Mouse (Mus musculus) gastrocnemius, adult 18-20 months (tissue): Measurements from ENCODE around the gene Elmo2. TPM values are rescaled to one million over a fixed set of nuclear protein-coding genes. Genes with fewer than 3 reads are reported as not detected.

Experiments
- DNase-seq: peaks from one replicate; pipeline ENCODE4 v3.0.0; 2021; ENCODE audit warnings: low spot score
- total RNA-seq, 2 experiments: library from RNA; stranded (reverse); gene quantifications; 2 replicates each; pipeline ENCODE4 v1.2.3; 2021

Elmo2 gene
- total RNA-seq, 2 experiments from 2014 or later, result 12.4 TPM

DNA sequence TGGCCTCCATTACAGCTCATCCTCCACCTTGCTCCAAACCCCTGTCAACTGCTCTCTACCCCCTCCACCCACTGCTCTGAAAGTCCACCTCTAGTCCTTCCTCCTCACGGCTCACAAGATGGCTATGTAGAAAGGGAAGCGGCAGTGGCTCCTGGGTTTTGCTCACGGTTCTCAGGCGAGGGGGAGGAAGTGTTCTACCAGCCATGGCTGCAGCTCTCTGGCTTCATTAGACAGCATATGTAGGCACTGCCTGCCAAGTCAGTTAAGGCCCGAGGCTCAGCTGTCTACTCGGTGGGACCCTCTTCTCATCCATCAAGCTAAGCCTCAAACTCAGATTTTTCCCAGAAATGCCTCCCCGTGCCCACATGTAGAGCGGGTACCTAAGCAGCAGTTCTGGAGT lies 25.9 kb downstream of the Elmo2 start:
- no peak for DNase-seq

DNA sequence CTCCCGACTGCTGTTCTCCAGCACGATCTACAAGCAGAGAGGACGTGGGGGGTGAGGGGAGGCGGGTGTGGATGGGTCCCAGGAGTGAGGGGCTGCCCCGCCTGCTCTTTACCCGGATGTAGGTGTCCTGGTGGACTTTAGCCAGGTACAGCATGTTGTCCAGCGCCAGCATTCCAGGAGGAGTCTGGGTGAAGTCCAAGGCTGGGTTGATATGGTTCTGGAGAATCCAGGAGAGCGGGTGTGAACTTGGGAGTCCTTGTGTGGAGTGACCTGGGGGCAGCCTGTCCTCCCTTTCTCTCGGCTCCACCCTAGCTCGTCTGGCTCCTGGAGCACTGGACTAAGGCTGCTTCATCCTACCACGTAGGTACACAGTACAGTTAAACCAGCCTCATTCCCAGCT lies 28.9 kb downstream of the Elmo2 start:
- no peak for DNase-seq

DNA sequence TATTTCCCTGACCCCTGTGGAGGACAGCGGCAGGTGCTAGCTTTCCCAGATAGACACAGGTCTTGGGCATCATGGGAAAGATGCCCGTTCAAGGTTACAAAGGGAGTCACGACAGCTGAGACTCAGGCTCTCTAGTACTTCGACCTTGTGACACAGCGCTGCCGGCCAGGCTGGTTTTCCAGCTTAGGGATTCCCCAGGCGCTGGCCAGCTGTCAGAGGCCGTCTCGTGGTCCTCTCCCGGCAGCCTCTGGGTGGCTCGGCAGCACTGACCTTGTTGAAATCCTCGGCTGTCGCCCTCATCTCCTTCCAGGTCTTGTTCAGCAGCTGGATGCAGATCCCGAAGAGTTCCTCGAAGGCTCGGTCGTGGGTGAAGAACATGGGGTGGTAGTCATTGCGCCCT lies 29.7 kb downstream of the Elmo2 start:
- peak; percentile 66 for DNase-seq

DNA sequence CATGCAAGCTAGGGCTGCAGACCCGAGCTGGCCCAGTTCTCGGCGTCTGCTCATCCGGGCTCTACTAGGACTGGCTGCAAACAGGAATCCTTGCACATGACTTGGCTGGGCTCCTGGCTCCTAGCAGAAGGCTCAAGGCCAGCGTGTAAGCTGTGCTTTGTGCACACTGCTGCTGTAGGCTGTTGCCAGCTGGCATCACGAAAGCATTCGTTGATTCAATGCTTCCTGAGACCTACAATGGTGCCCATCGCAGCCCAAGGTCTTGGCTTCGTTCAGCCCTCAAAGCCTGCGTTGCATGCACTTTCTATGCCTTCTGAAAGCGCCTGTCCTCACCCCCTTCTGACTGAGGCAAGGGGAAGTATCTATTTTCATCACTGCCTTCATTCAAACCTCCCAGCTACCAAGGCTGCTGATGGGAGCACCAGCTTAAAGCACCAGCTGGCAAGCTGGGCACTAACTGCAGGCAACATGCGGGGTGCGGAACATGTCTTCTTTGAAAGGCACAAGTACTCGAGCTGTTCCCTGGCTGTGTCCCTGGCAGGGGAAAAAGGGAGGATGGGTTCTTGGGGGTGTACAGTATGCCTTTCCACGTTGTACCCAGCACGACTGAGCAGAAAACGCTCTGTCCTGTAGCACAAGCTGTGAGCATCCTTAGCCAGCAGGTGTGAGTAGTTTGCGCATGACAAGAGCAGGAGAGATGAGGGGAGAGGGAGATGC lies 37.8 kb downstream of the Elmo2 start:
- DNase-seq, result peak; percentile 71

DNA sequence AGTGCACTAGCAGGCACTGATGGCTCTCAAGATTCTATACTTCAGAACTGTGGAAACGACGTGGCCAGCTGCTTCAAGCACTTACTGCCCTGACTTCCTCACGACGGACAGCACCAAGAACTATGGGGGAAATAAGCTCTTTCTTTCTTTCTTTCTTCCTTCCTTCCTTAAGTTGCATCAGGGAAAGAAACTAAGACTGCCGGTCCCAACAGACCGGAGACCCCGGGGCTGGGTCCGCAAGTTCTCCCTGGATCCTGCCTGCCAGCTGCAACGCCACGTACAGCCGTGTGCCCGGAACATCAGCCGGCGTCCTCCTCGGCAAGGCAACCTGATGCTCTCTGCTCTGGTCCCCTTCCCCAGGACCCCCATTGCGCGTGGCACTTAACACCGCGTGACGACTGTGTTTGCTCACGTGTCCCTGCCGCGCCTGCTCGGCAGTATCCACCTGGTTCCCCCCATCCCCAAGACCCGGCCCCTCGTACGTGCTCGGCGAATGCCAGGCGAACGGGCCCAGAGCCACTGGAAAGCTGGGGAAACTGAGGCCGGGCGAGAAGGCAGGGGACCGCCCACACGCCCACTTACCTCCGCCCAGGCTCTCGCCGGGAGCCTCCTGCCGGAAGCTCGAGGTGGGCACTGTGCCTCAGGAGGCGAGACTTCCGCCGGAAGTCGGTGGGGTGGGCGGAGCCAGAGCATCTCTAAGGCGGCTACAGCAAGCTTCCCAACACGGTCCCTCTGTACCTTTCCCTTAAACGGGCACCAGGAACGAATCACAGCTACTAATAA lies 38.9 kb downstream of the Elmo2 start, which contains the start of gene Slc35c2:
Gene Slc35c2, minus strand, starts transcription at position 668 of the 783 bp plus-strand sequence.
- DNase-seq, result peak; percentile 94

DNA sequence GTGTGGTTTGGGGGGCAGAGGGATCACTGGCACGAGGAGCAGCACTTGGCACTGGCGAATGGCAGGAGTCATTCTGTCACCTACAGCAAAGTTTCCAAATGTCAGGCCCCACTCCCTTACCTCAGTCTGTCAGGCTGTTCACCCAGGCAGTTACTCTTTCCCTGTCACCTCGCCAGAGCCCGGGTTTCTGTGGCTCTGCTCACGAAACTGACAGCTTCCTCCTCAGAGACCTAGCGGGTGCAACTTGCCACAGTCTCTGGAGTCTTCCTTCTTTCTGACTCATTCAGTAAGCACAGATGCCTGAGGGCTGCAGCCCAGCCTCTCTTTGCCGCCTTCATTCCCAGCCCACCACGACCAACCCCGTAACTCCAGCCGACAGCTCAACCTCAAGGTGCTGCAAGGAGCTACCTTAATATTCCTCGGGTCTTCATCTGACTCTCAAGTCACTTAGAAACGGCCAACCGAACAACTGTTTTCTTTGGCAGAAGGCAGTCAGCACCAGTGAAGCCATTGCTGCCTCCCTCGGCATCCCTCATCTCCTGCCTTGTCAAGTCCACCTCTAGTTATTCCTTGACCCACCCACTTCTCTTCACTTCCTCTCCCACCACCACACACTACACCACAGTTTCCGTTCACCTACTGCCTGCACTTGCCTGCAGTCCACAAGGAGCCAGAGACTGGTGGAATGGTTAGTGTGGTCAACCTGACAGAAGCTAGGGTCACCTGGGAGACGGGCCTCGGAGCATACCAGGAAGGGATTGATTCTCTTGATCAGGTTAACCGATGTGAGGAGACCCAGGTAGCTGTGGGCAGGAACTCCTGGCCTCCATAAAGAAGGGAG lies 39.7 kb downstream of the Elmo2 start:
- no peak for DNase-seq

DNA sequence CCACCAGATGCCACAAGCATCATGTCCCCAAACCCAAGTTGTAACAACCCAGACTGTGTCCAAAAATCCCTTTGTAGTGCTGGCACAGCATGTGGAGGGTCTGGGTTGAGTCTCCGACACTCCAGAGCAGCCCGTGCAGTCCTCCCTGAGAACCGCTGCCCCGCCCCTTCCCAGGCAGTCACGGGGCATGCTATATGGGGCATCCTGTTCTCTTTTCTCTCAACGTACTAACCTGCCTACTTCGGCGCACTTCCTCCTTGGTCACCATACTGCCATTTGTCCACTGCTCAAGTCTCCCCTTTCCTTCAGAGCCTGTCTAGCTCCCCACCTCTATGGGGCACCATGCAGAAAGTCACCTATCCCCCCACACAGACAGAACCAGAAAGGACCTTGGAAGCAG lies 40.7 kb downstream of the Elmo2 start:
- no peak for DNase-seq

GRCm38 (mm10) chr2:165285034-165285433 lies 41.2 kb downstream of the Elmo2 start:
- no peak for DNase-seq

DNA sequence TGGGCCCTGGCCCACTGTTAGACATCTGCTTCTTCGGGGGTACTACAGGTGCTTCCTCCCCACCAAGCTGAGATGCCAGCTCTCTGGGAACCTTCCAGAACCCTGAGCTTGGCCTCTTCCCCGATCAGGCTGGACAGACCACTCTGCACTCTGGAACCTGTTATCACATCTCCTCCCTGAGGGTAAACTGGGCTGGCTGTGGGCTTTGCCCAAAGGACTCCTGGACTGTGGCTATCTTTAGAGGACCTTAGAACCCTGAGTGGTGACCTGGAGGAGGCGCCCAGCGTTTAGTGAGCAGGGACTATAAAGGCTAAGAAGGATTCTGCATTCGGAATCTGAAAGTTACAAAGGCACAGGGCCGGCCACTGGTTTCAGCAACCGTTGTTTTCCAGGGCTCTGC lies 41.9 kb downstream of the Elmo2 start:
- DNase-seq, result no peak

DNA sequence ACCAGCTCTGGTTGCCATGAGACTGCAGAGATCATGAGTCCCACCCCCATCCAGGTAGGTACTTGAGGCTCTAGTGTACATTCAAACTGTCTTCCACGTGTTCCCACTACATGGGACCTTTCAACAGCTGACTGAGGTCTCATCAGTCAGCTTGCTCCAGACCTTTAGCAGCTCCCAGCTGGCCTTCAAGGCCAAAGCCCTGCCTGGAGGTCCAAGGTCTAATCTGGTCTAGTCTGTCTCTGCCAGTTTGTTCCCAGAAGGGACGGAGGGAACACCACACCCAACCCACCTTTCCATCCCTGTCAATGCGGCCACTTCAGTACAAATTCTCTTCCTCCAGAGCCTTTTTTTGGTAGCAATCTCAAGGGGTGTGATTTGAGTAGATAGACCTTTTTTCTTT lies 42.6 kb downstream of the Elmo2 start:
- DNase-seq, result no peak

DNA sequence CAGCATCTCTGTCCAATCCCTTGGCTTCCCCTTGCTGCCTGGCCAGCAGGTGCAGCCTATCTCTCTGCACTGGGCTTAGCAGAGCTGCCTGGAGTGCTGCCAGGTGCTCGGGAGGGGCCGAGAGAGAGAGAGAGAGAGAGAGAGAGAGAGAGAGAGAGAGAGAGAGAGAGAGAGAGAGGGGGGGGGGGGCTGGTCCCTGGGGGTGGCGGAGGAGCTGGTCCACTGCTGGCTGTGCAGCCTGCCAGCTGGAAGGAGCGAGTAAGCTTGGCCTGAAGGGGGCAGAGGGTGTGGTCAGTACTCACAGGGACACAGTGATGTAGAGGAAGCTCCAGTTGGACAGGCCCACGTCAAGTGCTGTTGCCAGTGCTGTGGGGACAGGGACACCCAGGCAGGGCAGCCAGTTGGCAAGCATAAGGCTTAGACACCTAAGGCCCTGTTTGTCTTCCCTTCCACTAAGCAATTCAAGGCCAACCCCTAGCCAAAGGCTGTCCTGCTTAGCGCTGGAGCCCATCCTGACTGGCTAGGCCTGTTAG lies 44.4 kb downstream of the Elmo2 start:
- peak; percentile 55 for DNase-seq

DNA sequence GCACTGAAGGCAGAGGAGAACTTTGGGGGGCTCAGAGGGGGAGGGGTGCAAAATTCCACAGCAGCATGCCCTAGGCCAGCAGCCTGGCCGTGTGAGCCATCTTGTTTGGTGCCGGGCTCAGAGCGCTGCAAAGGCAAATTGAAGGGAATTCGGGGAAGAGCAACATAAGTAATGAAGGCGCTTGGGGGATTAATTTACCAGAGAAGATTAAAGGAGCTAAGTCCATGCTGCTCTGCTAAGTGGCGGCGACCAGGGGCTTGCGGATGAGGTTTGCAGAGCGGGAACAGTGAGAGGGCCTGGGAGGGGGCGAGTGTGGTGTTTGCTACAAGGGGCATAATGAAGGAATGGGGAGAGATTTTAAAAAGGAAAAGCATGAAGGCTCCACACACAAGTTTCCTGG lies 46.9 kb downstream of the Elmo2 start:
- DNase-seq, result no peak

GRCm38 (mm10) chr2:165277188-165277740 lies 49.0 kb downstream of the Elmo2 start:
- no peak for DNase-seq

GRCm38 (mm10) chr2:165275824-165276223 lies 50.5 kb downstream of the Elmo2 start:
- peak; percentile 63 for DNase-seq

DNA sequence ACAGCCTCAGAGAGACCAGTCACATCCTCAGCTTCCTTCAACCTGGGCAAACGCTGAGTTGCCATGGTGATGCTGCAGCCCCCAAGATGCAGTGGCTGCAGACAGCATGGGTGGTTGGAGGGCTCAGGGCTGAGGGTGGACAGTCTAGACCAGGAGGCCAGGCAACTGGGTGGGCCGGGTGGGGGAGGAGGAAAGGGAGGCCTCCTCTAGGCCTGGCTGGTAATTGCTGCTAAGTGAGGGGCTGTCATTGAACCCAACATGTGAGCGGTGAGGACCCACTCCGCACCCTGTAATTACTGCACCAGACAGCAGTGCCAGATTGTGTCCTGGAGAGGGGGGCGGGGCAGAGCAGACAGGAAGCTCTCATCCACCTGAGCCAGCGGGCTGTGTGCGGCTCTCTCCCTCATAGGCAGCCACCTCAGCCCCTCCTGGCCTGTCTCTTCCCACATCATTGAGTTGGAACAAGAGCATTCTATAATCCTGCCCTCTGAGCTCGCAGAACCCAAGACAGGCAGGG lies 51.1 kb downstream of the Elmo2 start:
- no peak for DNase-seq

- DNase-seq, result no peak
These were observed 52.7 kb downstream of the Elmo2 start for GRCm38 (mm10) chr2:165273589-165273988.

- DNase-seq, result no peak
These were observed 55.0 kb downstream of the Elmo2 start for GRCm38 (mm10) chr2:165271326-165271725.

GRCm38 (mm10) chr2:165270858-165271257 lies 55.4 kb downstream of the Elmo2 start:
- DNase-seq, result no peak

DNA sequence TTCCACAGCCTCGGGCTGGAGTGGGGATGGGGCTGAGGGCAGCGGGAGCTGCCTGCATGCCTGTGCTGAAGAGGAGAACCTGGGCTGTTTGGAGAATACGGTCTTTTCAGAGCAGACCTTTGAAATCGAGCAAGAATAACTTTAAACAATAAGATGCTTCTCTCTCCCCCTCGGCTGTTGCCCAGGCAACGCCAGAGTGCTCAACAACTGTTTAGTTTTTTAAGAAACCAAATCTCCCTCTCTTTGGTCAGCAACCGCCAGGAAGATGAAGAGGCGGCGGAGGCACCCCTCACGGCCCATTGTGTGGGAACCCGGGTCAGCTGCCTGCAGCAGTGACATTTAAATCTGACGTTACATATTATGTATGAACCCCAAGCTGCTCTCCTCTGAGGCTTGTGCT lies 59.5 kb downstream of the Elmo2 start:
- no peak for DNase-seq

DNA sequence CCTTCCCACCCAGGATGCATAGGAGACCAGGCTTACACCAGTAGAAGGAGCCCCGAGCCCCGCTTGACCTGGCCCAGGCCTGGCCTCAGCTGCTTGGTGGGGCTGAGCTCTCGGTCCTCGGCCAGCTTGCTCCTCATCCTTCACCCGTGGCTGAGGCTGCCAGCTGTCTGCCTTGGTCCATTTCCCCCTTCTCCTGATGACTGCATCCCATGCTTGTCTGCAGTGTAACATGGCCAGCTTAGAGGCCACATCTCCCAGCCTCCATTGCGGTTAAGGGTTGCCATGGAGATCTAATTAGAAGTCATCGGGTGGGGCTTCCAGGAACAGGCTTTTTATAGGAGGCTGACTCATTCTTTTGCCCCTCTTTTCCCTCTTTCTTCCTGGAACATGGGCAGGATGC lies 62.4 kb downstream of the Elmo2 start:
- DNase-seq, result no peak

GRCm38 (mm10) chr2:165262274-165262990 lies 63.8 kb downstream of the Elmo2 start:
- no peak for DNase-seq
